In genomic region chr16:30586935-30587493, GRCm38 (mm10) we compare ENCODE assay signal across 8 mouse cellular contexts. TPM values are rescaled to one million over a fixed set of nuclear protein-coding genes. Genes with fewer than 3 reads are reported as not detected.
DNase-seq lines count a peak whose midpoint lies in the region; ATAC-seq lines count a peak whose summit lies in the region.

No protein-coding gene starts in this region.

- H3K4me3 ChIP-seq in heart, embryonic 16.5 days (ENCODE audit: low read length): peak overlapping the region; percentile 84
- peak overlapping the region; percentile 82 for H3K4me3 ChIP-seq in hindbrain, embryonic 14.5 days (replicated peaks; ENCODE audit: low read length)
- peak overlapping the region; percentile 70 for H3K4me3 ChIP-seq in midbrain, embryonic 13.5 days (replicated peaks)

- H3K27ac ChIP-seq in heart, embryonic 16.5 days (ENCODE audit: low read length): peak overlapping the region; percentile 68
- H3K27ac ChIP-seq in hindbrain, embryonic 14.5 days: peak overlapping the region; percentile 58
- peak overlapping the region; percentile 62 for H3K27ac ChIP-seq in midbrain, embryonic 13.5 days

- peak; percentile 38; the same call in 1 of the 2 replicates for ATAC-seq in heart, embryonic 16.5 days (replicated peaks; ENCODE audit: extremely low read depth, insufficient read depth, low FRiP score)
- ATAC-seq in hindbrain, embryonic 14.5 days (ENCODE audit: low FRiP score): no peak; the same call in 1 of the 2 replicates
- no peak for ATAC-seq in midbrain, embryonic 13.5 days

- no peaks in the 10 kb centered on the region for H3K27me3 ChIP-seq in heart, embryonic 16.5 days (ENCODE audit: control insufficient read depth, insufficient read depth, low read length)
- H3K27me3 ChIP-seq in hindbrain, embryonic 14.5 days (ENCODE audit: control insufficient read depth, insufficient read depth, low read length): no peaks in the 10 kb centered on the region
- H3K27me3 ChIP-seq in midbrain, embryonic 13.5 days: 0 out of 2 replicates have a peak, but pooled peaks cover 6% of the 10 kb centered on the region

- peaks cover 30% of the 10 kb centered on the region for H3K36me3 ChIP-seq in heart, embryonic 16.5 days (ENCODE audit: control insufficient read depth, insufficient read depth)
- H3K36me3 ChIP-seq in hindbrain, embryonic 14.5 days (replicated peaks; ENCODE audit: control insufficient read depth, insufficient read depth): peaks cover 35% of the 10 kb centered on the region
- H3K36me3 ChIP-seq in midbrain, embryonic 13.5 days: peaks cover 33% of the 10 kb centered on the region

- peaks cover 8% of the 10 kb centered on the region for H3K4me1 ChIP-seq in heart, embryonic 16.5 days (ENCODE audit: control insufficient read depth, insufficient read depth, low read length)
- H3K4me1 ChIP-seq in hindbrain, embryonic 14.5 days (replicated peaks; ENCODE audit: control insufficient read depth, insufficient read depth, low read length): peaks cover 14% of the 10 kb centered on the region
- peaks cover 19% of the 10 kb centered on the region for H3K4me1 ChIP-seq in midbrain, embryonic 13.5 days (replicated peaks)

- peak overlapping the region; percentile 90 for H3K4me2 ChIP-seq in heart, embryonic 16.5 days (ENCODE audit: low read depth, low read length)
- H3K4me2 ChIP-seq in hindbrain, embryonic 14.5 days (replicated peaks): peak overlapping the region; percentile 94
- H3K4me2 ChIP-seq in midbrain, embryonic 13.5 days (replicated peaks): peak overlapping the region; percentile 77

- 2% methylated on average over 19 of the region's 19 CpGs for WGBS in heart, embryonic 16.5 days
- 3% methylated on average over 19 of the region's 19 CpGs for WGBS in hindbrain, embryonic 14.5 days
- WGBS in midbrain, embryonic 13.5 days: 4% methylated on average over 19 of the region's 19 CpGs

- no peaks in the 10 kb centered on the region for H3K9me3 ChIP-seq in heart, embryonic 16.5 days (replicated peaks; ENCODE audit: control insufficient read depth, low read length)
- no peaks in the 10 kb centered on the region for H3K9me3 ChIP-seq in hindbrain, embryonic 14.5 days (ENCODE audit: control insufficient read depth, low read length)
- H3K9me3 ChIP-seq in midbrain, embryonic 13.5 days: no peaks in the 10 kb centered on the region

- DNase-seq in heart, postnatal 4 days: no peak
- peak; percentile 12 for DNase-seq in adipocyte (ENCODE audit: low spot score)
- DNase-seq in hindbrain, embryonic 14.5 days (ENCODE audit: low spot score): no peak
- no peak for DNase-seq in layer of hippocampus, adult 9-11 months
- DNase-seq in layer of hippocampus, postnatal 25 days (ENCODE audit: extremely low spot score in 1 of 2, low spot score in 1 of 2): no peak
- no peak for DNase-seq in cerebellum, adult 11-12 months

- H3K9ac ChIP-seq in heart, embryonic 16.5 days (ENCODE audit: low read length): peak overlapping the region; percentile 79
- H3K9ac ChIP-seq in hindbrain, embryonic 14.5 days: peak overlapping the region; percentile 67
- H3K9ac ChIP-seq in midbrain, embryonic 13.5 days (replicated peaks): peak overlapping the region; percentile 74

RNA-seq across cellular contexts. Expression of gene Lsg1, which starts 0.4 kb away (rescaled TPM):
- 28.2 and 37.5 TPM in 2 replicates for polyA plus RNA-seq in heart, embryonic 16.5 days (2015; fragmentation: Nextera tagmentation; extraction: Ambion mirVana)
- 10 to 100 TPM; 31.5 to 33.2 TPM for total RNA-seq in heart, postnatal 4 days (2021)
- polyA plus RNA-seq in hindbrain, embryonic 14.5 days (2014; fragmentation: Nextera tagmentation; extraction: Ambion mirVana): 44.3 and 50.0 TPM in 2 replicates
- polyA plus RNA-seq in midbrain, embryonic 13.5 days (2015; fragmentation: Nextera tagmentation; extraction: Ambion mirVana): 59.1 and 64.7 TPM in 2 replicates
- total RNA-seq in layer of hippocampus, postnatal 25 days (2021): 10 to 100 TPM; 17.3 to 21.1 TPM

RNA-seq across cellular contexts. Expression of gene Fam43a, which starts 12.5 kb away (rescaled TPM):
- 19.7 and 20.4 TPM in 2 replicates for polyA plus RNA-seq in heart, embryonic 16.5 days (2015; fragmentation: Nextera tagmentation; extraction: Ambion mirVana)
- 10 to 100 TPM; 26.2 to 29.0 TPM for total RNA-seq in heart, postnatal 4 days (2021)
- 10.2 and 10.7 TPM in 2 replicates for polyA plus RNA-seq in hindbrain, embryonic 14.5 days (2014; fragmentation: Nextera tagmentation; extraction: Ambion mirVana)
- 9.8 and 11.5 TPM in 2 replicates for polyA plus RNA-seq in midbrain, embryonic 13.5 days (2015; fragmentation: Nextera tagmentation; extraction: Ambion mirVana)
- 10 to 100 TPM in 1 of 2 experiments, 1 to 10 TPM in 1; 9.0 to 12.7 TPM for total RNA-seq in layer of hippocampus, postnatal 25 days (2021)

RNA-seq across cellular contexts. Expression of gene Tmem44, which starts 36.4 kb away (rescaled TPM):
- polyA plus RNA-seq in heart, embryonic 16.5 days (2015; fragmentation: Nextera tagmentation; extraction: Ambion mirVana): 19.3 and 21.5 TPM in 2 replicates
- total RNA-seq in heart, postnatal 4 days (2021): 10 to 100 TPM; 19.4 to 19.7 TPM
- polyA plus RNA-seq in hindbrain, embryonic 14.5 days (2014; fragmentation: Nextera tagmentation; extraction: Ambion mirVana): 63.9 and 76.4 TPM in 2 replicates
- 70.9 and 73.1 TPM in 2 replicates for polyA plus RNA-seq in midbrain, embryonic 13.5 days (2015; fragmentation: Nextera tagmentation; extraction: Ambion mirVana)
- total RNA-seq in layer of hippocampus, postnatal 25 days (2021): 10 to 100 TPM; 35.2 to 40.9 TPM
